Mouse (Mus musculus): Measurements from ENCODE around the gene Dcps.

The Dcps gene

GRCm38 (mm10) chr9:35131637-35132397 is 44.0 kb downstream of the Dcps start:
- peak; percentile 77 to 79 for DNase-seq

GRCm38 (mm10) chr9:35128995-35129418 is 46.9 kb downstream of the Dcps start:
- DNase-seq, result no peak

GRCm38 (mm10) chr9:35128564-35128963 is 47.3 kb downstream of the Dcps start:
- no peak for DNase-seq

GRCm38 (mm10) chr9:35127561-35127960 is 48.3 kb downstream of the Dcps start:
- DNase-seq, result no peak

GRCm38 (mm10) chr9:35127147-35127546 is 48.7 kb downstream of the Dcps start:
- no peak for DNase-seq

GRCm38 (mm10) chr9:35124678-35124955 is 51.2 kb downstream of the Dcps start:
- DNase-seq, result no peak

- DNase-seq, result no peak
These were observed 51.8 kb downstream of the Dcps start for GRCm38 (mm10) chr9:35123804-35124677.

GRCm38 (mm10) chr9:35123456-35123803 is 52.4 kb downstream of the Dcps start:
- no peak for DNase-seq

GRCm38 (mm10) chr9:35122551-35123266 is 53.2 kb downstream of the Dcps start:
- no peak for DNase-seq

GRCm38 (mm10) chr9:35119168-35119567 is 56.7 kb downstream of the Dcps start, which contains the start of gene St3gal4:
St3gal4 (minus strand) TSS chr9:35119268.
- DNase-seq, result peak in 1 of 2 experiments; percentile 6

- DNase-seq, result no peak
These were observed 57.3 kb downstream of the Dcps start for GRCm38 (mm10) chr9:35118563-35118962.

GRCm38 (mm10) chr9:35117384-35118295 is 58.2 kb downstream of the Dcps start:
- peak in 1 of 2 experiments; percentile 26 for DNase-seq

GRCm38 (mm10) chr9:35116391-35117381 is 59.2 kb downstream of the Dcps start:
- peak; percentile 84 to 89 for DNase-seq

- DNase-seq, result no peak
These were observed 60.1 kb downstream of the Dcps start for GRCm38 (mm10) chr9:35115804-35116203.

GRCm38 (mm10) chr9:35115299-35115698 is 60.6 kb downstream of the Dcps start:
- peak in 1 of 2 experiments; percentile 3 for DNase-seq

GRCm38 (mm10) chr9:35114234-35114633 is 61.6 kb downstream of the Dcps start:
- DNase-seq, result peak in 1 of 2 experiments; percentile 3

- DNase-seq, result peak; percentile 54 to 58
These were observed 63.8 kb downstream of the Dcps start for GRCm38 (mm10) chr9:35111941-35112595.

- peak; percentile 9 to 12 for DNase-seq
These were observed 64.4 kb downstream of the Dcps start for GRCm38 (mm10) chr9:35111446-35111845.

GRCm38 (mm10) chr9:35110567-35110966 is 65.3 kb downstream of the Dcps start:
- DNase-seq, result peak; percentile 4 to 8

- no peak for DNase-seq
These were observed 65.8 kb downstream of the Dcps start for GRCm38 (mm10) chr9:35110051-35110450.
